Mouse (Mus musculus): ENCODE data around the gene Bad. TPM values are rescaled to one million over a fixed set of nuclear protein-coding genes. Genes with fewer than 3 reads are reported as not detected.

Bad gene
- polyA plus RNA-seq, 1 experiment from 2014 or later, result 86.6 TPM

- Histone ChIP-seq H3K4me2 (replicated peaks; ENCODE audit: low read depth, low read length) (peak within 1 kb of the TSS; percentile 90), H3K9ac (replicated peaks; ENCODE audit: low read length) (peak within 1 kb of the TSS; percentile 85), H3K27ac (ENCODE audit: low read length) (peak within 1 kb of the TSS; percentile 90), H3K4me1 (ENCODE audit: insufficient read depth, low read length) (peaks cover 64% of the 10 kb centered on the region), H3K27me3 (ENCODE audit: insufficient read depth, low read length) (no peaks in the 10 kb centered on the region), H3K36me3 (ENCODE audit: insufficient read depth, low read length) (peaks cover 12% of the 10 kb centered on the region; the same call in 1 of the 2 replicates), H3K4me3 (ENCODE audit: low read length) (peak within 1 kb of the TSS; percentile 81), H3K9me3 (ENCODE audit: low read length) (no peaks in the 10 kb centered on the region)
- WGBS, result under 1% methylated on average over 64 of the region's 84 CpGs
- ATAC-seq (ENCODE audit: low FRiP score, low TSS enrichment), result peak; percentile 55
Measured at GRCm38 (mm10) chr19:6974211-6975205, 32.8 kb downstream of the Bad start, which contains the start of gene Ppp1r14b. TSS of gene Ppp1r14b (plus strand) at chr19:6974968.

- WGBS, result 0% methylated on average over 16 of the region's 16 CpGs
- H3K4me2 ChIP-seq (replicated peaks; ENCODE audit: low read depth, low read length), result peak within 1 kb of the TSS; percentile 90
- peaks cover 12% of the 10 kb centered on the region; the same call in 1 of the 2 replicates for H3K36me3 ChIP-seq (ENCODE audit: insufficient read depth, low read length)
- peak within 1 kb of the TSS; percentile 85 for H3K9ac ChIP-seq (replicated peaks; ENCODE audit: low read length)
- no peaks in the 10 kb centered on the region for H3K9me3 ChIP-seq (ENCODE audit: low read length)
- peaks cover 54% of the 10 kb centered on the region for H3K4me1 ChIP-seq (ENCODE audit: insufficient read depth, low read length)
- H3K27ac ChIP-seq (ENCODE audit: low read length), result peak within 1 kb of the TSS; percentile 90
- H3K4me3 ChIP-seq (ENCODE audit: low read length), result peak within 1 kb of the TSS; percentile 81
- no peak for ATAC-seq (ENCODE audit: low FRiP score, low TSS enrichment)
- H3K27me3 ChIP-seq (ENCODE audit: insufficient read depth, low read length), result no peaks in the 10 kb centered on the region
Measured at GRCm38 (mm10) chr19:6975537-6976521, 34.2 kb downstream of the Bad start, which contains the start of gene Plcb3. TSS of gene Plcb3 (minus strand) at chr19:6976470.

GRCm38 (mm10) chr19:6977759-6978638 is 36.3 kb downstream of the Bad start:
- ATAC-seq (ENCODE audit: low FRiP score, low TSS enrichment), result no peak
- H3K27ac ChIP-seq (ENCODE audit: low read length), result no peak overlapping the region
- no peaks in the 10 kb centered on the region for H3K9me3 ChIP-seq (ENCODE audit: low read length)
- H3K9ac ChIP-seq (replicated peaks; ENCODE audit: low read length), result 0 out of 2 replicates have a peak overlapping the region, but pooled peaks have one; percentile 13
- 81% methylated on average over 13 of the region's 13 CpGs for WGBS
- H3K4me1 ChIP-seq (ENCODE audit: insufficient read depth, low read length), result peaks cover 46% of the 10 kb centered on the region
- H3K36me3 ChIP-seq (ENCODE audit: insufficient read depth, low read length), result peaks cover 20% of the 10 kb centered on the region
- no peak overlapping the region; the same call in 1 of the 2 replicates for H3K4me3 ChIP-seq (ENCODE audit: low read length)
- H3K27me3 ChIP-seq (ENCODE audit: insufficient read depth, low read length), result no peaks in the 10 kb centered on the region
- H3K4me2 ChIP-seq (replicated peaks; ENCODE audit: low read depth, low read length), result peak overlapping the region; percentile 84; the same call in 1 of the 2 replicates

- no peak for ATAC-seq (ENCODE audit: low FRiP score, low TSS enrichment)
- Histone ChIP-seq H3K9ac (replicated peaks; ENCODE audit: low read length) (peak overlapping the region; percentile 74), H3K4me1 (ENCODE audit: insufficient read depth, low read length) (peaks cover 46% of the 10 kb centered on the region), H3K36me3 (ENCODE audit: insufficient read depth, low read length) (peaks cover 20% of the 10 kb centered on the region), H3K4me3 (ENCODE audit: low read length) (peak overlapping the region; percentile 72), H3K27ac (ENCODE audit: low read length) (peak overlapping the region; percentile 85), H3K9me3 (ENCODE audit: low read length) (no peaks in the 10 kb centered on the region), H3K4me2 (replicated peaks; ENCODE audit: low read depth, low read length) (peak overlapping the region; percentile 84), H3K27me3 (ENCODE audit: insufficient read depth, low read length) (no peaks in the 10 kb centered on the region)
- 40% methylated on average over 3 of the region's 3 CpGs for WGBS
Measured at GRCm38 (mm10) chr19:6978639-6978974, 36.9 kb downstream of the Bad start.

- peak overlapping the region; percentile 85 for H3K27ac ChIP-seq (ENCODE audit: low read length)
- WGBS, result 6% methylated on average over 10 of the region's 11 CpGs
- peak overlapping the region; percentile 84 for H3K4me2 ChIP-seq (replicated peaks; ENCODE audit: low read depth, low read length)
- ATAC-seq (ENCODE audit: low FRiP score, low TSS enrichment), result no peak
- H3K36me3 ChIP-seq (ENCODE audit: insufficient read depth, low read length), result peaks cover 22% of the 10 kb centered on the region
- peaks cover 41% of the 10 kb centered on the region for H3K4me1 ChIP-seq (ENCODE audit: insufficient read depth, low read length)
- H3K4me3 ChIP-seq (ENCODE audit: low read length), result peak overlapping the region; percentile 72
- no peaks in the 10 kb centered on the region for H3K27me3 ChIP-seq (ENCODE audit: insufficient read depth, low read length)
- H3K9ac ChIP-seq (replicated peaks; ENCODE audit: low read length), result peak overlapping the region; percentile 74
- H3K9me3 ChIP-seq (ENCODE audit: low read length), result no peaks in the 10 kb centered on the region
Measured at GRCm38 (mm10) chr19:6979001-6979479, 37.4 kb downstream of the Bad start.

- peaks cover 41% of the 10 kb centered on the region for H3K4me1 ChIP-seq (ENCODE audit: insufficient read depth, low read length)
- peaks cover 26% of the 10 kb centered on the region for H3K36me3 ChIP-seq (ENCODE audit: insufficient read depth, low read length)
- peak overlapping the region; percentile 88 for H3K9ac ChIP-seq (replicated peaks; ENCODE audit: low read length)
- no peaks in the 10 kb centered on the region for H3K27me3 ChIP-seq (ENCODE audit: insufficient read depth, low read length)
- under 1% methylated on average over 57 of the region's 59 CpGs for WGBS
- H3K9me3 ChIP-seq (ENCODE audit: low read length), result no peaks in the 10 kb centered on the region
- peak; percentile 93 for ATAC-seq (ENCODE audit: low FRiP score, low TSS enrichment)
- H3K4me3 ChIP-seq (ENCODE audit: low read length), result peak overlapping the region; percentile 72
- peak overlapping the region; percentile 84 for H3K4me2 ChIP-seq (replicated peaks; ENCODE audit: low read depth, low read length)
- peak overlapping the region; percentile 95 for H3K27ac ChIP-seq (ENCODE audit: low read length)
Measured at GRCm38 (mm10) chr19:6979486-6980380, 38.1 kb downstream of the Bad start.

GRCm38 (mm10) chr19:6980381-6981093 is 38.9 kb downstream of the Bad start, which contains the start of gene Fkbp2:
TSS of gene Fkbp2 (minus strand) at chr19:6980501.
- Histone ChIP-seq H3K4me2 (replicated peaks; ENCODE audit: low read depth, low read length) (peak within 1 kb of the TSS; percentile 84), H3K36me3 (ENCODE audit: insufficient read depth, low read length) (peaks cover 34% of the 10 kb centered on the region), H3K9me3 (ENCODE audit: low read length) (no peaks in the 10 kb centered on the region), H3K4me1 (ENCODE audit: insufficient read depth, low read length) (peaks cover 41% of the 10 kb centered on the region), H3K9ac (replicated peaks; ENCODE audit: low read length) (peak within 1 kb of the TSS; percentile 88), H3K27ac (ENCODE audit: low read length) (peak within 1 kb of the TSS; percentile 95), H3K4me3 (ENCODE audit: low read length) (peak within 1 kb of the TSS; percentile 72), H3K27me3 (ENCODE audit: insufficient read depth, low read length) (no peaks in the 10 kb centered on the region)
- peak; percentile 90 for ATAC-seq (ENCODE audit: low FRiP score, low TSS enrichment)
- WGBS, result 2% methylated on average over 38 of the region's 38 CpGs

All from kidney, embryonic 16.5 days (tissue).